Mouse (Mus musculus) layer of hippocampus, postnatal 25 days (tissue): ENCODE measurements at regions not wholly inside any gene's neighbourhood (a gene's known extent, or its start where the extent isn't known, plus 50 kb on each side); places are given as distances from the start of the nearest gene placed in this dataset.
A peak's percentile ranks its signal among the peaks of the same experiment; 100 is the strongest.

ENCODE experiments used
- DNase-seq, 2 experiments: peaks; one replicate each; pipeline ENCODE4 v3.0.0; 2022; ENCODE audit warnings: mixed read lengths in 2 of 2, low spot score in 1 of 2; ENCODE audit errors: extremely low spot score in 1 of 2

DNA sequence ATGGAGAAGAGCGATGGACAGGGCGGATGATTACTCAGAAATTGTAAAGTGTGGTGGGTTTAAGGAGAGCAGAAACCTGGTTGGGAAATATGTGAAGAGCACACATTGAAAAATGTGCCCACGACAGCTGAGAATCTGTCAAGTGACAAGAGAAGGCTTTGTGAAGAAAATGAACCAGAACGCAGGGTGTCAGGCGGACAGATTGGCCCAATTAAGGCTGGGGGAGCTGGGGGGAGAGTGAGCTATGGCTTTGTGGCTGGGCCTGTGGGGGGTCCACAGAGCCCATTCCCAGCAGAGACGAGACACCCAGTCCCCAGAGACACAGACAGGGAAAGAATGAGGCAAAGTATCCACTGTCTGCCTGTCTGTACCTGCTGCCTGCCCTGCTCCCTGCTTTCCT lies 153.3 kb downstream of the Shq1 start:
- no peak for DNase-seq

DNA sequence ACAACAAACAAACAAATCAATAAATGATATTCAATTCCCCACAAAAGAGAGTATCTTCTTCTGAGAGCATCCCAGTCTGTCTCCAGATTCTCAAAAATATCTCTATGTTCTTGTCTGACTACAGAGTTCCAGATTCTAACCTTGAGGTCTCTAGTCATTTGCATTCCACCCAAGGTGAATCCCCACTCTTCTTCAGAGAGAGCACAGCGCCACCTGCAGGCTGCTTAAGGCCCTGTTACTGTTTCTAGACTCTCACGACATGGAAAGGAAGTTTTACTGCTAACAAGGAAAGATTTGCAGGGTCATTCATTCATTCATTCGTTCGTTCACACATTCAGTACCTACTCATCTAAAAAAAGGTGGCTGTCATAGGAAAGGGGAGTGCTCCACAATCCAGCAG lies 158.3 kb downstream of the Shq1 start:
- DNase-seq, result peak in 1 of 2 experiments; percentile 57

DNA sequence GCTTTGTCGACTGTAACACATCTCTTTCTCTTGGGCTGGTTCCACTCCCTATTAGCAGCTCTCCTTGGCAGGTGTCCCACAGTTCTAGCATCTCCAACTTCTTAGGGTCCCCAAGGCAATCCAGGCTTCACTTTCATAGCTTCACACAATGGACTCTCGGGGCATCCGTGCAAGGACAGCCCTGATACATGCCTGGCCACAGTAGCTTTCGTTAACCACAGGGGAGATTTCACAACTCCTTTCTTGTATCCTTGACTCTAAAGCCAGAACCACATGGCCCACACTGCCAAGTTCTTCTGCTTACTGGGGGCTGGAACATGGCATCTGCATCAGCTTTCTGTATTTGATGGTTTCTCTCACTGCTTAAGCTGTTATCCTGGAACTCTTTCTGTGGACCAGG lies 160.3 kb downstream of the Shq1 start:
- DNase-seq, result no peak

DNA sequence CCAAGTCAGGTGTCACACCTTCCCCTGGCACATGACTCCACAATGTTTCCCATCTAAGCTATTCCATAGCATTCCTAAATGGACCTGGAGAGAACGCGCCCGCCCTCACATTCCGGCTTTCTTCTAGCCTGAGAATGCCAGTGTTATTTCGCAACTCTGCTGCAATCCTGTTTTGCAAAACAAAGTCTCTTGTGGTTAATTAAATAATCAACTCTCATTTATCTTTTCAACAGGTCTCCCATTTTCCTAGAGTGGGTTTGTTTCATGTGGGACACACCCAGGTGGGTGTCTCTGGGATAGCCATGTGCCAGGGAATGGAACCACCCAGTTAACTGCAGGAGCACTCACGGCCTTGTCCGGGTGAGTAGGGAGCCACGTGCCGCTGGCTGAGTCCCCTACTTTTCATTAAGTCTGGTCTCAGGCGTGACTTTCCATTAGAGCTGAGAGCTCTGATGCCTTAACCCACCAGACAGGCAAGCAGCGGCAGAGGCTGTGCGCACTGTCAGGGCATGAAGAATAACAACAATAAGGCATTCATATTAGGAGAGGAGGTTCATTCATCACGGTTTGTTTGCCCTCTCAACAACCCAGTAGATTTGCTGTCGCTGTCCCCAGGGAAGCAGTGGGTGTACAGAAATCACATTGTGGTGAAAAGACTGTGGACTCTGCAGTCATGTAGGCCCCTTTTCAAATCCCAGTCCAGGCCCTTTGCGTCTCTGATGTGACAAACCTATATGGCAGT lies 165.3 kb downstream of the Shq1 start:
- no peak for DNase-seq

DNA sequence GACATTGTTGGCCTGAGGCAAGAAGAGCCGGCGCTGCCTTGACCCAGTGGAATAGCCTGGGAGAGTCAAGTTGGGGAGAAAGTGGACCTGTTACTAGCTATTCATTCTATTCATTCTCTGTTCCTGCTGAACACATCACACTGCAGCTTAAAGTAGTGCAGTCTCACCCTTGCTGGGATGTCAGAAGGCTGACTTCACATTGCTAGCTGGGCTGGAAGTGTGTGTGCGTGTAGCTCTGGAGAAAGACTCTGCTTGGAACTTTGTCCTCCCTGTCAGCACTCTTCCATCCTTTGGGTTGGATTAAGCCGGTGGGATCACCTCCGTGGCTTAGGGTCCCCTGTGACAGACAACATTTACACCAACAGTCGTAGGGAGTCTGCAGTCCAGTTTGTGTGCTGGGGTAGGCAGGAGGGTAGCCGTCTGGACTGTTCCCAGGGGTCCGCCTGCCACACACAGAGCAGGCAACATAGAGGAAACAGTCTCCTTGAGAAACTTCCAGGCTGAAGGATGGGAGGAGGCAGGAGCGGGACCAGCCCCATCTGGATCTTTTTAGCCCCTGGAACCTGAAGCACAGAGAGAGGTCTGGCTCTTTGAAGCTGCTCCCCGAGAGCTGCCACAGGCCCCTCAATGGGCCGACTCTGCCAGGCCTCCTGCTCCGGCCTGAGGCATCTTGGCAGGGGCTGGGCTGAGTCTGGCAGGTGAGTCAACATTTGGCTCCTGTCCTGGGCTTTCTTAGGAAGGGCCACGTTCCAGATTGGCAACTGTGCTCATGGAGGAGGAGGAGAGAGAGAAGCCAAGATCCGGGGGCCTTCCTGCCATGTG lies 167.8 kb downstream of the Shq1 start:
- DNase-seq, result peak in 1 of 2 experiments; percentile 20

DNA sequence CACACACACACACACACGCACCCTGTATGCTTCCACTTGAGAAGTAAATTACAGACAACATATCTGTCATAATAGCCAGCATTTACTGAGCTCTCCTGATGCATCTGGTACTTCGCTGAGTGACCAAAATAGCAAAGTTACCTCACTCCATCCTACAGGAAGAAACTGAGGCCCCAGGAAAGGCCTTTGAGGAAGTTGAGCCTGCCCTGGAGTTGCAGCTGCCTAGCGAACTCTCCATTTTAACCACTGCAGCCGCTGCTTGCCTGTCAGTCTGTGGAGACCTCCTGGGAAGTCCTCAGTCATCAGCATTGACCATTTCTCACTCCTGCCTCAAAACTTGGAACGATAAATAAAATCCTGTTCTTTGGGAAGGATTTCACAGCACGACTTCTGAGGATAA lies 168.8 kb downstream of the Shq1 start:
- DNase-seq, result no peak

DNA sequence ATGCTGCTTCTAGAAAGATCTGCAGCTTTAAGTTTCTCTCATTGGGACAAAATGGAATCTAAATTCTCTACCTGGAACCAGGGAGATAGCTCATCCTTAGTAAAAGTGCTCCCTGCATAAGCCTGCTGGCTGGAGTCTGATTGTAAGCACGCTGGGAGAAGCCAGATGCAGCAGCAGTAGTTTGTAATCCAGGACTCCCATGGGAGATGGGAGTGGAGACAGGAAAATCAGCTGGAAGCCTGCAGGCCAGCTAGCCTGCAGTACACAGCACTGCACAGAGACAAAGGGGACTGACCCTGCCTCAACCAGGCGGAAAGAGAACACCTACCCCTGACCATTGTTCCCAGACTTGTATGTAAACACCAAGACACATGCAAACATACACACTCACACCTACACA lies 170.2 kb downstream of the Shq1 start:
- no peak for DNase-seq

DNA sequence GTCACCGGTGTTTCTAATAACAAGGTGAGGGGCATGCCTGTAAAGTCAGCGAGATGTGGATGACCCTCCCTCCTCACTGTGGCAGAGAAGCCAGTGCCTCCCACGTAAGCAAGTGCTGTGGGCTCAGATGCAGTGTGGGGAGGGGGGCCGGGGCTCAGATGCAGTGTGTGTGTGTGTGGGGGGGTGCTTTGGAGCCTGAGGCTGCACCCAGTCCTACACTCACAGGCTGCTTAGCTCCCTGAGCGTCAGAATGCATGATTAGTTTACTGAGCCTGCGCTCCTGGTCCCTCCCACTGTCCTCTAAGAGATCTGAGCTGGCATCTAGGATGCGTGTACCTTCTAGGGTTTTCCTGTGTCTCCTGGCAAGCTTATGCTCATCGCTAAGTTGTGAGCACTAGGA lies 170.9 kb downstream of the Shq1 start:
- no peak for DNase-seq

DNA sequence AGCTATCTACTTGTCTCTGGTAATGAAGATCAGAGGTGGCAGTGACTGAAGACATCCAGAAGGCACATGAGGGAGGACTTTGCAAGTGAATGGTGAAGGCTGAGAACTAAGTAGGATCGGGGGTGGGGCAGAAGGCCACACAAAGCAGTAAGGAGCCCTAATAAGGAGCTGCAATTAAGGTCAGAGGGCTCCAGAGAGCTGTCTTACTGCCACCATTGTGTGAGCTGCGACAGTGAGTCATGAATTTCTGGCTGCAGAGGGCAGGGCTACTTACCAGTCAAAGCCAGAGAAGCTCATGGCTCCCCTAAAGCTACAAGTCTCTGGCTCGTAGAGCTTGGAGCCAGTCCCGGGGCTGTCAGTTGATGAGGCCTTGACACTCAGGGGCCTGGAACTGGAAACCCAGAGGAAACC lies 172.1 kb downstream of the Shq1 start:
- DNase-seq, result no peak

DNA sequence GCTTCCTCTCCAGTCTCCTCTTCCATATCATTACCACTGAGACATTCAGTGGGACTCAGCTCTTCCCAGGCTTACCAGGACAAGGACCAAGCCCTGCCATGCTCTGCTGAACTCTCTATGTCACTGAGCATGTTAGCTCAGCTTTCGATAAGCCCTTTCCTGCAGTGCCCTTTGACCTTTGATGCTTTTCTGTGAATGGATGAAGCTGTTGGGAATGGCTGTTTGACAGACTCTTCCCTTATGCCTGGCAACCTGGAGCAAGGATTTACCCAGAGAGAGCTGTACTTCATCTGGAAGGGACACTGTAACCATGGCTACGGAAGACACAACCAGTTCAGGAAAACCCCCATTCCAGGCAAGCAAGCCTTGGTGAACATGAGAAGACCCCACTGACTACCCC lies 172.8 kb downstream of the Shq1 start:
- DNase-seq, result no peak

DNA sequence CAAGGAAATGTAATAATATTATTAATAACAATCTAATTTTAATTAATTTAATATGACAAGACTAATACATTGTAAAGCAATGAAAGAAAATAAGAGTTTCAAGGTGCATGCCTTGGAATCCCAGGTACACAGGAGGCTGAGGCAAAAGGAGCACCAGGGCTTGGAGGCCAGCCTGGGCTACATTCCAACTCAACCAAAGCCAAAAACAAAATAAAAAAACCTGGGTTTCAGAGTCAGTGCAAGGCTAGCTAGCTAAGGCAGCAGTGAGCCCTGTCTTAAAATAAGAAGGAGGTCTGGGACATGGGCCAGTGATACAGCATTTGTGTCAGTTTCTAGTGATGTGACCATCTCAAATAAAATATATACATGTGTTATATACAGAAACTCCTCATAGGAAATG lies 174.8 kb downstream of the Shq1 start:
- DNase-seq, result no peak

DNA sequence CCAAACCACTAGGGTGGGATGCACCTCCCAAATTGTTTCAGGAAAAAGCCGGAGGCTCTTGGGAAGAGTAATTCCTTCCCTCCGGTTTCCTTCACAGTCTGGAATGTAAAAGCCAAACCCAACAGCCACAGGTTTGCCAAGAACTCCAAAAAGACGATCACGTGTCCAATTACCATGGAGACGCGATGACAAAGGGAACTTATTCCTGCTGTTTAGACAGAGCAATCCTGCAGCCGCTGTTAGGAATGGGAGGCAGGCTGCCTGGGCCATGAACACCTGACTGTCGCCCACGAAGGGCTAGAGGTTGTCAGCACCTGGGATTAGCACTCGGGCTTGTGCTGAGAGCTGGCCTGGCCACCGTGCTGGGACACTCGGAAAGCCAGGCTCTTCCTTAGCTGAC lies 175.8 kb downstream of the Shq1 start:
- peak in 1 of 2 experiments; percentile 28 for DNase-seq

DNA sequence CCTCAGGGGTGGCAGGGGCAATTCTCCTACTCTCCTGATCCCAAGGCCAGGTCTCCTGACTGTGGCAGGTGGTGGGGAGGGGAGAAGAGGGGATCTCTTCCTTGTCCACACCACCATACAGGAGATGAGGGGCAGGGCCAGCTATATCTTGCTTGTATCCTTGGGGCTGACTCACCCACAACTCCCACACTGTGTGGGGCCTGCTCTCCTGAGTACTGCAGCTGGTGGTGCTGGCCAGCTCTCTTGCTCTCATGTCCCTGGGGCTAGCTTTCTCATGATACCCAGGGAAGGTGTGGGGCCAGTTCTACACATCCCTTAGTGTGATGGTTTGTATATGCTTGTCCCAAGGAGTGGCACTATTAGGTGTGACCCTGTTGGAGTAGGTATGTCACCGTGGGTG lies 177.4 kb downstream of the Shq1 start:
- no peak for DNase-seq

DNA sequence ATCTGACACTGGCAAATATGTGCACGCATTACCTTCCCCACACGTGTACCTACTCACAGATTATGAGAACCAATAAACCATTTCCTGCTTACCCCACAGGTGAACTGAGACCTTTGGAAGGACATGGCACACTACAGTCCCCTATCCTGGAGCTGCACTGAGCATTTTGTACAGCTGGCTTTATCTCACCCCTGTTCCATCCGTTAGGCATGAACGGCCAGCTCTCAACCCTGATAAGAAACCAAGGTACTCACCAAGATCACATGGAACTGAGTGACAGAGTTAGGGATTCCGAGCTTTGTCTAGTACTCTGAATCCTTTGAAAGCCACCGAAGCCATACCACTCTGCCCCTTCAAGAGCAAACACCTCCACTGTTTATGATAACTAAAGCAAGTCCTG lies 179.1 kb downstream of the Shq1 start:
- DNase-seq, result no peak

DNA sequence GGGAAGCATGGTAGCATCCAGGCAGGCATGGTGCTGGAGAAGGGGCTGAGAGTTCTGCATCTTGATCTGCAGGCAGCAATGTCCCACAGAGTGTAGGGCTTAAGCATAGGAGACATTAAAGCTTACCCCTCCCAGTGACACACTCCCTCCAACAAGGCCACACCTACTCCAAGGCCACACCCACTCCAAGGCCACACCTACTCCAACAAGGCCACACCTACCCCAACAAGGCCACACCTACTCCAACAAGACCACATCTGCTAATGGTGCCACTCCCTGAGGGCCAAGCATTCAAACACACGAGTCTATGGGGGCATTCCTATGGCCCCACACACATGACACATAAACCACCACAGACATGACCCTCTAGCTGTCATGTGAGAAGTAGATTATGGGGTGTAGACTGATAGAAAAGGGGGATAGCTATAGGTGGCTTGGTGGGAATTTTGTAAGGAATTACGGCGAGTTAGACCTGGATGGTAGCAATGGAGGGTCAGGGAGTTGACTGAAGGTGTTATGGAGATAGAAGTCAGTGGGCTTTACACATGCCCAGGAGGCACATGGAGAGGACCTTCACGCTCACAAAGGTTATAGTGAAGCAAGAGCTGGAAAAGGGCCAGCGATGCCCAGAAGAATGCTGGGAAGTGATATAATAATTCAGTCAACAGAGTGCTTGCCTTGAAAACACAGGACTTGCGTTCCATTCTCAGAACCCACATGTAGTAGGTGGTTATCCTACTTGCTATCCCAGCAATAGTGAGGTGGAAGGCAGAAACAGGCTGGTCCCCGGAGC lies 179.8 kb downstream of the Shq1 start:
- DNase-seq, result no peak

DNA sequence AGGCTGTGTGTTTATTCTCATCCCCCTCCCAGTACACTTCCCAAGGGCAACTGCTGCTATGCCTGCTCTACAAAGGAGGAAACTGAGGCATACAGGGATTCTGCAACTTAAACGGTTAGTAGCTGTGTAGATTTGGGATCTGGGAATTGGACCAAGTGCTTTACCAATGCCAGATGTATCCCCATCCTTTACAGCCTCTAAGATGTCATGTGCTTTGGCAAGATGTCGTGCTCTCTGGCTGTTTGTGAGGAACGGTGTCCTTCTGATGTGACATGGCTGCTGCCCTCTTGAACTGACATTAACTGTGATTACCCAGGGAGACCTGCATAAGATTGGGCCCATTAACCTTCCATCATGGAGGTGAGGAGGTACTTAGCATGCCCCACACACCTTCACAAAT lies 187.1 kb downstream of the Shq1 start:
- DNase-seq, result no peak

DNA sequence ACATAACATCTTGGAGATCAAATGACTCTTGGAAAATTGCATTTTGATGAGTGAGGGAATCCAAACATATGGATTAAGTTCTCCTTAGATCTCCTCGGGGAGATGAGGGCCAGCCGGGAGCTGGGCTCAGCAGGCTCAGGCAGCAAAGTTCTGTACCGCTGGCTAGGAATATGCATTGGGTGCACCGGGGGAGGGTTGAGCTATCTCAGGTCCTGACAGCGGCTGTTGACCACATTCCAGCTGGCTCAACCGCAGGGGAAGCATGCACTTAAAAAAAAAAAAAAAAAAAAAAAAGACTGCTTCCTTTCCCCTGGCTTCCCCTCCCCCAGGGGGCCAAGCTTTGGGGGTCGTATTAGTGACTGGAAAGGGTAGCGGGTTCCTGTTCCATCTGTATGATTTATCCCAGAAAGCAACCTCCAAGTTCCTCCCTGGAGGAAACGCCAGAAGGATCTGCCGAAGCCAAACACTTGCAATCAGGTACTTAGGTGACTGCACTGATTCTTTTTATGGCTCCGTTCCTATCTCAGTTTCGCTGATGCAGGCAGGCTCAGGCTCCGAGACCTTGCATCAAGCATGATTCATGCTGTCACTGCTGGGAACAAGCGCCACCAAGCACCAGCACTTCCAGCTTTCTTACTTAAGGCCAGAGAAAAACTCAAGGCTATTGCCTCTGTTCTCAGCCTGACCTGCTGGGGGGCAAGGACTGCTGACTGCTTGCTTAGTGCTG lies 187.7 kb downstream of the Shq1 start:
- DNase-seq, result no peak

DNA sequence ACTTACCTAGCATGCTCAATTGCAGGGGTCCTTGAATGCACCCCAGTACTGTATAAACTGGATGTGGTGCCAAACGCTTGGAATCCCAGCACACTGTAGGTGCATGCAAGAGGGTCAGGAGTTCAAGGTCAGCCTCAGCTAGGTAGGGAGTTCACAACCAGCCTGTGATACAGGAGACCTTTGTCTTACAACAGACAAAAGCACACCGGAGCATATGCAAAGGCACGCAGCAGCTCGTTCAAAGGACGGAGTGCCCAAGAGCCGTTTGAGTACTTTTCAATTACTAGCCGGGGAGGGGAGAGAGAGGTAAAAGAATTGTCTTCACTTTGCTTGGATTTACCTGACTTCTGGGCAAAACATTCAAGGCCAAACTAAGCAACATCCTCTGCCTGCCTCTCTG lies 188.4 kb downstream of the Shq1 start:
- no peak for DNase-seq

DNA sequence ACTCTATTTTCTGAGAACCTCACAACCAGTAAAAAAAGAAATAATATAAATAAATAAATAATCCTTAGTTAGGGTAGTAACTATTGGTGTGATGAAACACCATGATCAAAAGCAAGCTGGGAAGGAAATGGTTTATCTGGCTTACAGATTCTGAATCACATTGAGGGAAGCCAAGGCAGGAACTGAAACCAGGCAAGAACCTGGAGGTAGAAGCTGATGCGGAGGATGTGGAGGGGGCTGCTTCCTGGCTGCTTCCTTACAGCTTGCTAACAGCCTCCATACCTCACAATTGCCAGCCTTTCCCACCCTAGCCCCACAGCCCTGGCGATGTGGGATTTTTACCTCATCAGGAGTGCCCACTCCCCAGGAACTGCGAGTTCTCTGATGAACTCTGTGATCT lies 190.4 kb downstream of the Shq1 start:
- DNase-seq, result no peak

DNA sequence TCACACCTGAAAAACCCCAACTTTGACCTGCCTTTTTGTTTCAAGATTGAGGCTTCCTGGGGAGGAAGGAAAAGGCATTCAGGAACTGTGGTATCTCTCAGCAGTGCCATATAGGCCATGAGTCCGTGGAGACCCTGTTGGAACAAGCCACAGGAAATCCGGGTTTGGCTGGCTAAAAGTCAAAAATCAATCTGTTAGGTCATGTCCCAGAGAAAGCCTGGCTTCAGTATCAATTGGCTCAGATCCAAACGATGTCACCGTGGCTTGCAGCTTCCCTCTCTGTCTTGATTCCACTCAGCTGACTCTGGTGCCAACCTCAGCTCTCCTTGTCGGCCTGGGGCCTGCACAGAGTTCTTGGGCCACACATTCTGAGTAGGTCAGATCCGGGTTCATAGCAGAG lies 191.1 kb downstream of the Shq1 start:
- no peak for DNase-seq

DNA sequence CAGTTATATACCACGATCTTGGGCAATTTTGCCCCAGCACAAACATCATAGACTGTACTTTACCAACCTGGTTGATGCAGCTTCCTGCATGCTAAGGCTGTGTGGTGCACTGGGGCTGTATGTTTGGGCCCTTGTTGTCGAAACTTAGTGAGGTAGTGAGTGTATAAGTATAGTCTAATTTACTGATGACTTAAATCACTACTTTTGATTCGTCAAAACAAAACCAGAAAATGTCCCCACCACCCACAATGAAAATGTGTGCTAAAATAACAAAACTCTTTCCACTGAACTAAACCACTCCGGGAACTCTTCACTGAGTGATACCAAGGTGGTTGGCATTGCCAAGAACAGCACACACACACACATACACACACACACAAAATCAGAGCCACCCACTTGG lies 191.5 kb downstream of the Shq1 start:
- no peak for DNase-seq
